Mouse (Mus musculus) intestine, embryonic 16.5 days (tissue): Measurements from ENCODE around the gene Dnph1. TPM values are rescaled to one million over a fixed set of nuclear protein-coding genes. Genes with fewer than 3 reads are reported as not detected.

Source experiments
- ATAC-seq: fragments of 200-750 bp; cut with Nextera tagmentation; 2 replicates; pipeline ENCODE4 v1.8.0; 2017; ENCODE audit warnings: moderate TSS enrichment, moderate library complexity
- H3K27ac ChIP-seq: fragments of 300-500 bp; sonication (generic); 2 replicates; pipeline ENCODE4 v1.5.1; 2014; ENCODE audit warnings: mild to moderate bottlenecking, low read length
- H3K27me3 ChIP-seq: fragments of 300-500 bp; sonication (generic); replicated peaks from 2 replicates; pipeline ENCODE4 v1.6.1; 2014; ENCODE audit warnings: low read length, control low read depth, mixed read lengths; ENCODE audit not compliant: control insufficient read depth, insufficient read depth
- H3K36me3 ChIP-seq: fragments of 300-500 bp; sonication (generic); 2 replicates; pipeline ENCODE4 v1.6.1; 2014; ENCODE audit warnings: low read length, control low read depth; ENCODE audit not compliant: control insufficient read depth, insufficient read depth
- H3K4me1 ChIP-seq: fragments of 300-500 bp; sonication (generic); 2 replicates; pipeline ENCODE4 v1.6.1; 2014; ENCODE audit warnings: low read length, control low read depth, mixed read lengths; ENCODE audit not compliant: control insufficient read depth, insufficient read depth
- H3K4me2 ChIP-seq: fragments of 300-500 bp; sonication (generic); 2 replicates; pipeline ENCODE4 v1.6.1; 2014; ENCODE audit warnings: low read depth, low read length, control low read depth
- H3K4me3 ChIP-seq: fragments of 300-500 bp; sonication (generic); 2 replicates; pipeline ENCODE4 v1.5.1; 2014; ENCODE audit warnings: mild to moderate bottlenecking, low read length
- H3K9ac ChIP-seq: fragments of 300-500 bp; sonication (generic); 2 replicates; pipeline ENCODE4 v1.6.1; 2014; ENCODE audit warnings: low read depth, low read length
- H3K9me3 ChIP-seq: fragments of 300-500 bp; sonication (generic); 2 replicates; pipeline ENCODE4 v1.6.1; 2016; ENCODE audit warnings: low read length, control low read depth; ENCODE audit not compliant: control insufficient read depth
- WGBS: fragments of 180-500 bp; shearing (Covaris S2); extraction: QIAGEN DNeasy Blood & Tissue Kit; methylation state at CpG from one replicate; pipeline ENCODE4 v1.1.7; 2014; 5-methylcytosine and 5-hydroxymethylcytosine counted together
- polyA plus RNA-seq: library from polyadenylated mRNA; unstranded; fragments of >200 nt; fragmentation: Nextera tagmentation; extraction: Ambion mirVana; gene quantifications from 2 replicates; pipeline ENCODE4 v1.2.1, GENCODE M21; 2015

Gene Dnph1
- polyA plus RNA-seq, 1 experiment from 2014 or later: 45.1 TPM

GRCm38 (mm10) chr17:46461347-46461746 is 35.2 kb upstream of the Dnph1 start:
- no peaks in the 10 kb centered on the region for H3K36me3 ChIP-seq
- WGBS: 11% methylated on average over 8 of the region's 8 CpGs
- H3K27ac ChIP-seq: no peak overlapping the region
- 0 out of 2 replicates have a peak overlapping the region, but pooled peaks have one; percentile 59 for H3K9ac ChIP-seq
- H3K9me3 ChIP-seq: no peaks in the 10 kb centered on the region
- peak overlapping the region; percentile 46; the same call in 1 of the 2 replicates for H3K4me3 ChIP-seq
- no peak for ATAC-seq
- peaks cover 8% of the 10 kb centered on the region for H3K4me1 ChIP-seq
- H3K27me3 ChIP-seq: peaks cover 36% of the 10 kb centered on the region
- peak overlapping the region; percentile 64 for H3K4me2 ChIP-seq

- H3K4me1 ChIP-seq: peaks cover 8% of the 10 kb centered on the region
- no peaks in the 10 kb centered on the region for H3K9me3 ChIP-seq
- no peak overlapping the region for H3K27ac ChIP-seq
- H3K9ac ChIP-seq: no peak overlapping the region
- no peak overlapping the region for H3K4me2 ChIP-seq
- H3K36me3 ChIP-seq: no peaks in the 10 kb centered on the region
- H3K27me3 ChIP-seq: peaks cover 34% of the 10 kb centered on the region
- 75% methylated on average over 5 of the region's 5 CpGs for WGBS
- ATAC-seq: no peak
- no peak overlapping the region for H3K4me3 ChIP-seq
These were observed 34.3 kb upstream of the Dnph1 start for GRCm38 (mm10) chr17:46462226-46462625.

DNA sequence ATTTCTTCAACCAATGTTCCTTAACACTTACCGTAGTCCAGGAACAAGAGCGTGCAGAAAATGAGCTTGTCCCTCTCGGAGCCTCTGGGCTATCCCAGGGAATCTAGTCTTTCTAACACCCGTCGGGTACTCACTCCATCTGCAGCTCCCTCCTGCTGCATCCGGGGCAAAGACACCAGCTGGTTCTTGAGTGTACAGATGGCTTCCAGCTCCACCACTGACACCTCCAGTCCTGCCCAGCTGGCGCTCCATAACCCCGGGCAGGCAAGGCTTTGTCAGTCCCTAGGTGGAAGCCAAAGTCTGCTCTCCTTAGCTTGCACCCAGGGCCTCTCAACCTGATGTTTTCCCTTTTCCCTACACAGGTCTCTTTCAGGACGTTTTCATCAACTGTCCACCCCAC is 28.7 kb upstream of the Dnph1 start:
- Histone ChIP-seq H3K27ac (no peak overlapping the region), H3K9me3 (no peaks in the 10 kb centered on the region), H3K4me3 (no peak overlapping the region), H3K9ac (no peak overlapping the region), H3K27me3 (no peaks in the 10 kb centered on the region), H3K4me1 (no peaks in the 10 kb centered on the region), H3K36me3 (no peaks in the 10 kb centered on the region), H3K4me2 (no peak overlapping the region)
- ATAC-seq: no peak
- WGBS: 69% methylated on average over 9 of the region's 9 CpGs

DNA sequence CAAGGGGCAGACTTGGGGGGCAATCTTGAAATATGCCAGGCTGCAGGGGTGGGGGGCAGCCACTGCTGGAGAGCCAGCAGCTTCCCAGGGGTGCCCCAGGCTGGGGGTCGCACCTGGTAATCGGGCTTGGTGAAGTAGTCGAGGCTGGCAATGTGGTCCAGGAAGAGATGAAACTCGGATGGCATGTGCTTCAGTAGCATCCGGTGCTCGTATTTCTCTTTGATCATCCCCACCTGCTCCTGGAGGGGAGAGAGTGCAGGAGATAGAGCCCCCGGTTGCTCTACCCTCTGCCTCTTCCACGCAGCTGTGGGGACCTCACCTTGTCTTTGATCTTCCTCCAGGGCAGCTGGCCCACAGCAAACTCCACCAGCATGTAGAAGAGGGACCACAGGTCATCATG is 19.9 kb upstream of the Dnph1 start:
- Histone ChIP-seq H3K9ac (no peak overlapping the region), H3K4me3 (no peak overlapping the region), H3K27ac (no peak overlapping the region), H3K4me2 (no peak overlapping the region), H3K27me3 (peaks cover 11% of the 10 kb centered on the region; the same call in 1 of the 2 replicates), H3K4me1 (no peaks in the 10 kb centered on the region), H3K36me3 (no peaks in the 10 kb centered on the region), H3K9me3 (no peaks in the 10 kb centered on the region)
- no peak for ATAC-seq
- 66% methylated on average over 8 of the region's 8 CpGs for WGBS

DNA sequence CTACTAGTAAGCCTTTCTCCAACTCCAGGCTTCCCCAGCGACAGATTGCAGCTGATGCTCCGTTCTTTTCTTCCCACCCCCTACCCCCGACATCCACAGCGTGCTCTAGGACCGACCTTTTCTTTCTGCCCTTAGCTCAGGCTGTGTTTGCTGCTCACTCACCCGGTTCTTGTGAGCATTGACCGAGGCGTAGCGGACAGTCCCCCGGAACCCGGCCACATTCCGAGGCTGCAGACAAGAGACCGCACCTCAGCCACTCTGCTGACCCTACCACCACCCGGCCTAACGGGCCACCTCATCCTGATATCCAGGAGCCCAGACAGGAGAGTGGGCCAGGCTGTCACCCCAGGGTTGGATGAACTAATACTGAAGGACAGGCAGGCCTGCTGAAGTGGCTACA is 19.2 kb upstream of the Dnph1 start:
- WGBS: 88% methylated on average over 15 of the region's 15 CpGs
- no peak overlapping the region for H3K4me3 ChIP-seq

GRCm38 (mm10) chr17:46483561-46484001 is 12.9 kb upstream of the Dnph1 start:
- Histone ChIP-seq H3K27me3 (peaks cover 57% of the 10 kb centered on the region), H3K9me3 (no peaks in the 10 kb centered on the region), H3K27ac (no peak overlapping the region), H3K9ac (no peak overlapping the region), H3K36me3 (no peaks in the 10 kb centered on the region), H3K4me1 (0 out of 2 replicates have a peak, but pooled peaks cover 4% of the 10 kb centered on the region), H3K4me3 (peak overlapping the region; percentile 40), H3K4me2 (peak overlapping the region; percentile 45)
- peak; percentile 67 for ATAC-seq
- 4% methylated on average over 16 of the region's 16 CpGs for WGBS

More for the DNA sequence above, 19.2 kb upstream of the Dnph1 start:
- Histone ChIP-seq H3K9ac (no peak overlapping the region), H3K36me3 (no peaks in the 10 kb centered on the region), H3K27me3 (peaks cover 11% of the 10 kb centered on the region; the same call in 1 of the 2 replicates), H3K9me3 (no peaks in the 10 kb centered on the region), H3K27ac (no peak overlapping the region), H3K4me2 (no peak overlapping the region), H3K4me1 (no peaks in the 10 kb centered on the region)
- ATAC-seq: no peak

GRCm38 (mm10) chr17:46484021-46484431 is 12.5 kb upstream of the Dnph1 start:
- Histone ChIP-seq H3K4me1 (0 out of 2 replicates have a peak, but pooled peaks cover 4% of the 10 kb centered on the region), H3K36me3 (no peaks in the 10 kb centered on the region), H3K27ac (no peak overlapping the region), H3K4me3 (peak overlapping the region; percentile 40), H3K4me2 (peak overlapping the region; percentile 45), H3K27me3 (peaks cover 58% of the 10 kb centered on the region), H3K9ac (no peak overlapping the region), H3K9me3 (no peaks in the 10 kb centered on the region)
- WGBS: 1% methylated on average over 13 of the region's 13 CpGs
- ATAC-seq: peak; percentile 55

GRCm38 (mm10) chr17:46484461-46484875 is 12.0 kb upstream of the Dnph1 start:
- Histone ChIP-seq H3K4me2 (peak overlapping the region; percentile 45; the same call in 1 of the 2 replicates), H3K4me3 (no peak overlapping the region), H3K36me3 (no peaks in the 10 kb centered on the region), H3K9me3 (no peaks in the 10 kb centered on the region), H3K27ac (no peak overlapping the region), H3K9ac (no peak overlapping the region), H3K4me1 (0 out of 2 replicates have a peak, but pooled peaks cover 4% of the 10 kb centered on the region), H3K27me3 (peaks cover 58% of the 10 kb centered on the region)
- no peak for ATAC-seq
- WGBS: 20% methylated on average over 6 of the region's 6 CpGs

- peaks cover 52% of the 10 kb centered on the region for H3K27me3 ChIP-seq
- H3K36me3 ChIP-seq: no peaks in the 10 kb centered on the region
- H3K4me1 ChIP-seq: 0 out of 2 replicates have a peak, but pooled peaks cover 4% of the 10 kb centered on the region
- peak overlapping the region; percentile 45 for H3K4me3 ChIP-seq
- 0 out of 2 replicates have a peak, but pooled peaks have one; percentile 16 for ATAC-seq
- 4% methylated on average over 9 of the region's 22 CpGs for WGBS
- H3K9me3 ChIP-seq: no peaks in the 10 kb centered on the region
- H3K4me2 ChIP-seq: peak overlapping the region; percentile 77
- H3K9ac ChIP-seq: peak overlapping the region; percentile 48
- H3K27ac ChIP-seq: no peak overlapping the region
These were observed 9.5 kb upstream of the Dnph1 start for GRCm38 (mm10) chr17:46486995-46487394.

DNA sequence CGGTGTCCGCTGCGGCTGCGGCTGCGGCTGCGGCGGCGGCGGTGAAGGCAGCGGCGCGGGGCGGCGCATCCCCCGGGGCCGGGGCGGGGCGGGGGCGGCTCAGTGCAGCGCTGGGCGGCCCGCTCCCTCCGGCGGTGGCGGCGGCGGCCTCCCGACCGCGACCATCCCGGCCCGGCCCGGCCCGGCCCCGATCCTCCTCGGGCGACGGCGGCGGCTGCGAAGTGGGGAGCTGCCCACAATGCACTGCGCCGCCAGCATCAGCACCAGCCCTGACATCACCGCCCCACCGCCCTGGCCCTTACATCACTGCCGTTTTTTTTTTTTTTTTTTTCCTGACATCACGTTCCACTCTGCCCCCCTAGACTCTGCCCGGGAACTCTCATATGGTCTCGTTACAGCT is 9.1 kb upstream of the Dnph1 start, which contains the start of gene Ttbk1:
Ttbk1 (minus strand) TSS at position 245 of the 400 bp plus-strand sequence.
- ATAC-seq: 0 out of 2 replicates have a peak, but pooled peaks have one; percentile 22
- H3K9me3 ChIP-seq: no peaks in the 10 kb centered on the region
- 0 out of 2 replicates have a peak, but pooled peaks cover 4% of the 10 kb centered on the region for H3K4me1 ChIP-seq
- H3K4me2 ChIP-seq: peak within 1 kb of the TSS; percentile 77
- H3K4me3 ChIP-seq: peak within 1 kb of the TSS; percentile 45
- peaks cover 52% of the 10 kb centered on the region for H3K27me3 ChIP-seq
- WGBS: 2% methylated on average over 23 of the region's 49 CpGs
- H3K27ac ChIP-seq: no peak within 1 kb of the TSS
- peak within 1 kb of the TSS; percentile 48 for H3K9ac ChIP-seq
- no peaks in the 10 kb centered on the region for H3K36me3 ChIP-seq
